Mouse (Mus musculus): ENCODE results near the gene Klf3.

The Klf3 gene

GRCm38 (mm10) chr5:64809257-64809656, 6.1 kb downstream of the Klf3 start:
- DNase-seq (ENCODE audit: low read depth in 2 of 2, low spot score in 2 of 2): no peak

DNA sequence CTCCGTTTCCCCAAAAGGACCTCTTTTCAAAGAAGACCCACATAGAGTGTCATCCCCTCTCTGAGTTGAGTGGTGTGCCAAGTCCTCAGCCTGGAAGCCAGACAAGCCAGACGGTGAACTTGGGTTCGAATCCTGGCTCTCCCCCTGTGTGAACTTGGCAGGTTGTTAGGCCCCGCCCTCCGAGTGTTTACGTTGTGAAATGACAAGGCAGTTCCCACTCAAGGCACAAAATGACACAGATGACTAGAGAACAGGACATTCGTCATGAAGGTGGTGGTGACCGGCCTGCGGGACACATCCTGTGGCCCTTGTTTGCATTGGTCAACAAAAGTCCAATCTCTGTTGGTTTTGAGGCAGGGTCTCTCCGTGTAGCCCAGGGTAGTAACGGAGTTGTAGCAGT, 6.7 kb downstream of the Klf3 start:
- no peak for DNase-seq (ENCODE audit: low read depth in 2 of 2, low spot score in 2 of 2)

- no peak for DNase-seq (ENCODE audit: low read depth in 2 of 2, low spot score in 2 of 2)
Observed at GRCm38 (mm10) chr5:64810860-64811499, 7.8 kb downstream of the Klf3 start.

DNA sequence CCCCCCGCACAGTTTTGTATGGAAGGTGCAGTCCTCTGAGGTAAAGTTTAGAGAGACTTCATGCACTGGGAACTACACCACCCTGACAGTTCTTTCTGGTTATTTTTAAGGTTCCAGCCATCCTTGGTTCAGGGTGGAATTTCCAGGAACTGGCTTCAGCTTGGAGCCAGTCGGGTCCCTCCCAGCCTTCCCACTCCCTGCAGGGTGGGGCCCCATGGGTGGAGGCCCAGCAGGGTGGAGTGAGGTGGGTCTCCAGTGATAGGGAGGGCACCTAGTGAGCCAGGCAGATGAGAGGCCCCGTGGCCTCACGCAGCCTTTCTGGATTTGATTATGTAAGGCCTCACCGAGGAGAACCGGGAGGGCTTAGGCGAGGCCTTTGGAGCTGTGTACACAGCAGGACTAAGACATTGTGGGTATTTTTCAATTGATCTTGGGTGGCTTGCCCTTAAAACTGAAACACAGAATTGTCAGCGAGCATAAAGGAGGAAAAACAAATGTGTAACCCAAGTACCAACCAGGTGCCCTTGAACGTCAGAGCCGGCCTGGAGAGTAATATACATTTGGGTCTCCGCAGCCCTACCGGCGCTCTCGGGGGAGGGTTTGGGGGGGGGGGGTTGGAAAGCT, 8.4 kb downstream of the Klf3 start:
- DNase-seq (ENCODE audit: low read depth in 2 of 2, low spot score in 2 of 2): peak; percentile 49 to 53

GRCm38 (mm10) chr5:64812124-64812982, 9.2 kb downstream of the Klf3 start:
- DNase-seq (ENCODE audit: low read depth in 2 of 2, low spot score in 2 of 2): no peak

DNA sequence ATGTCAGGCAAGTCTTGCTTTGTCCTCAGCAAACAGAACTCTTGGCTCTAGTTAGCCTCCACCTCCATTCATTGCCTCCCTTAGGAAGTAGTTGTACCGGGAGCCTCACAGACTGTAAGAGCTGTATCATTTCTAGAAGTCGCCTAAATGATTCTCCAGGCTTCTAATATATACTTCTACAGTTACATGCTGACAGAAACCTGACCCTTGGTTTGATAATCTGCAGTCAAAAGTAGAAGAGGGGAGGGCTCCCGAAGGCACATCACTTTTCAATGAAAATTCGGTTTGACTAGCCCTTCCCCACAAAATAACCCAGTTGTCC, 9.8 kb downstream of the Klf3 start:
- no peak for DNase-seq (ENCODE audit: low read depth in 2 of 2, low spot score in 2 of 2)

DNA sequence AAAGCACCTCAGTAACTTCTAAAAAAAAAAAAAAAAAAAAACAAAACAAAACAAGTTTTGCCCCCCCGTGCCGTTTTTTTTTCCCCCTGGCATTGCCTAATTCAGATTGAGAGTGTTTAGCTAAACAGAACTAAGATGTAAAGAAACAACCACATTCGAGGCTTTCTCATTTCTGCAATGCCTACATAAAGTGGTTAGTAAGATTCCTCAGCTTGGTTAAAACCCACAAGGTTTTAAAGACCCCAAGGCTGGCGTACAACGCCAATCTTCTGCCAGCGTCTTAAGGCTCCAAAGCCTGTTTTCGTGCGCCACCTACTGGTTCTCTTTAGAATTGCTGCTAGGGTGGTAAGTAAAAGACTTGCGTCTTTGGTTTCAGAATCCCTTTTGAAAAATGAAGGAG, 10.2 kb downstream of the Klf3 start:
- peak; percentile 89 to 91 for DNase-seq (ENCODE audit: low read depth in 2 of 2, low spot score in 2 of 2)

GRCm38 (mm10) chr5:64814416-64814815, 11.2 kb downstream of the Klf3 start:
- DNase-seq (ENCODE audit: low read depth in 2 of 2, low spot score in 2 of 2): no peak

DNA sequence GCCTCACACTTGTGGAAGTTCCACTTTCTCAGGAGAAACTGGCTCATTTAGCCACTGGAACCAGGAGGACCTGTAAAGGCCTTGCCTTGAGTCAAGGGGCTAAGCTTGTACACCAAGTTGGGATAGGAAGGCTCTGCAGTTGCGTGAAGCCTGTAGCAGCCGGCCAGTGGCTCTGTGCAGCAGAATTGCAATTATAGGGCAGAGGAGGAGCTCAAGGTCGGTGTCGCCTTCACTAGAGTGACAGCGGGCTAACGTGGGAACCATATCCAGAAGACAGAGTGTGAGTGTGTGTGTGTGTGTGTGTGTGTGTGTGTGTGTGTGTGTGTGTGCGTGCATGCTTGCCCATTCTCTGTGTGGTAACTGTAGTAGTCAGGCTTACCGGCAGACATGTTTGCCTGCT, 12.4 kb downstream of the Klf3 start:
- DNase-seq (ENCODE audit: low read depth in 2 of 2, low spot score in 2 of 2): no peak

DNA sequence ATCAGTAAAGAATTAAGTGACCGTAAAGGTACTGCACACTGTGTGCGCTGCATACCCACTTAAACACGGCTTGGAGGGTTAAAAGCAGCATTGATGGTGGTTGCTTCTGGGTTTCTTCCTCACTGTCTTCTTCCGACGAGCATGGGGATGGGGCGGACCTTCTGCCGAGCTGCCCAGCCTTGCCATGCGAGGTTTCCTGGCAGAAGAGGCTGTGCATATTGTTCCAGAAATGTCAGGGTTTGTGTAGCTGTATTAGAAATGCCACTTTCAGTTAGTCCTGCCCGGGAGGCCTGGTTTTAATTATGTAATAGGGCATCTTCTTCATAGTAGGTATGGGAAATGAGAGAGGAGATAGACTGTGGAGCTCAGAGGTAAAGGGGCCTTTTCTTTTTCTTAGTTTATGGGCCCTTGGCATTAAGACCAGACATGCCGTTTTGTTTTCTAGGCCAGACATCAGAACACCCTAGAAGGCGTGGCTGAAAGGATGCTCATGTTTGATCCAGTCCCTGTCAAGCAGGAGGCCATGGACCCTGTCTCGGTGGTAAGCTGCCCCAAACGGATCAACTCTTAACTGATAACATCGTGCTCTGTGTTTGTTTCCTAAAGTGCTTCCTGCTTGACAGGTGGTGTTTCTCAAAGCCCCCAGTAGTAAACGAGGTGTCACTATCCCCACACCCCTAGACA, 13.2 kb downstream of the Klf3 start:
- no peak for DNase-seq (ENCODE audit: low read depth in 2 of 2, low spot score in 2 of 2)

DNA sequence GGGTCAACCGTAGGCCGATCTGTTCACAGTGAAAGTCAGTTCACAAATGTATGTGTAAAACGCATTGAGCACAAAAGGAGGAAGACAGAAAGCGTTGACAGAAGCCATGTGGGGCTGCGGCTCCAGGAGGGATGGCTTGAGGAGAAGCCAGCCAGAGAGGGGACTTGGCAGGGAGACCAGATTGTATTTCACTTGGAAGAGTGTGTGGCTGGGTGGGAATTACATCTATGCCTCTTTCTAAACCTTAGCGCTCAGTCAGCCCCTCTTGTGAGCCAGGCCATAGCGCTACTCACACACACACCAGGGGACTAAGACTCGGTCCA, 13.7 kb downstream of the Klf3 start:
- DNase-seq (ENCODE audit: low read depth in 2 of 2, low spot score in 2 of 2): no peak

DNA sequence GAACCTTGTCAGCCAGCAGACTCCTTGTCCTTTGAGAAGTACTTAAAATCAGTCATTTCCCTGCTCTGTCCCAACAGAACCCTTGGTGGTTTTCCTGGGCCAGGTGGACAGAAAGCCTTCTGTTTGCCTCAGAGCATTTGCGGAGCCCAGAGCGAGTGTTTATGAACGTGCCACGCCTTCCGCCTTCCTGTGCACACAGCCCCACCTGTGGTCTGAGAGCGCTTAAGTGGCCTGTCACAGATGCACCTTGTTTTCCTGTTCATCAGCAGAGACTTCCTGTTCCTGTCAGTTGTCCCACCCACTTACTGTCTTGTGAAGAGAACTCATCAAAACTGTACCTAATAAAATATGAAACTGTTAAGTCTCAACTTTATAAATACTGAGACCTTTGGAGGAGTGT, 16.2 kb downstream of the Klf3 start:
- peak; percentile 77 to 82 for DNase-seq (ENCODE audit: low read depth in 2 of 2, low spot score in 2 of 2)

GRCm38 (mm10) chr5:64820138-64820537, 16.9 kb downstream of the Klf3 start:
- DNase-seq (ENCODE audit: low read depth in 2 of 2, low spot score in 2 of 2): no peak

DNA sequence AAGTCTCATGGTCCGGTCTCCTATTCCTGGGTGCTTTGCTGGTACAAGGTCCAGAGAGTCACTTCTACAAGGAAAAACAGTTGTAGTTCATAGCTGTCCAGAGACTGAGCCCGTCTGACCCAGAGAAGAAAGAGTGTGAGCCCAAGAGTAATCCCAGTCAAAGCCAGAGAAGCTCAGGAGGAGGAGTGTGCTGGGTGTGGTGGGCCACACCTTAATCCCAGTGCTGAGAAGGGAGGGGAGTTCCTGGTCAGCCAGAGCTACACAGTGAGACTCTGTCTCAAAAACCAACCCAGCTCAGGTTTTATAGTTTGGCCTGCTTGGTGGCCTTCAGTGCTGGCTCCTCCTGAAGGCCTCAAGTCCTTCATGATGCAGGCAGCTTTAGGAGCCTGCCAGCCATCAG, 18.1 kb downstream of the Klf3 start:
- no peak for DNase-seq (ENCODE audit: low read depth in 2 of 2, low spot score in 2 of 2)

GRCm38 (mm10) chr5:64821964-64822363, 18.8 kb downstream of the Klf3 start:
- no peak for DNase-seq (ENCODE audit: low read depth in 2 of 2, low spot score in 2 of 2)

- no peak for DNase-seq (ENCODE audit: low read depth in 2 of 2, low spot score in 2 of 2)
Observed at GRCm38 (mm10) chr5:64823431-64823830, 20.2 kb downstream of the Klf3 start.

DNA sequence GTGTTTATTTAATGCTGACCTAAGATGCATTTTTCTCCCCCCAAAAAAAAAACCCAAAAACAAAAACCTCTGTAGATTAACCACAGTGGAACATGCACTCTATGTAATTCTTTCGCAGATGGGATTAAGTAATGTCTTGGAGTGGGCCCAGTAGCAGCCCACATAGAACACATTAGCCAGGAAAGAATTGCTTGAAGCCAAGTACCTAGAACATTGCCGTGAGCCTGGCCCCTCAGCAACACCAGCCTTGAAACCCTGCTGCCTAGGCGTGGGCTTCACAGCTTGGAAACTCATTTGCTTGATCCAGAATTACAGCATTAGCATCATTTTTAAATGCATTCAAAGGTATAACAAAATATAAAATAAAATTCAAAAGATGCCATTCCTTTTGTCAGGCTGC, 21.6 kb downstream of the Klf3 start:
- no peak for DNase-seq (ENCODE audit: low read depth in 2 of 2, low spot score in 2 of 2)

GRCm38 (mm10) chr5:64825496-64825895, 22.3 kb downstream of the Klf3 start:
- no peak for DNase-seq (ENCODE audit: low read depth in 2 of 2, low spot score in 2 of 2)

DNA sequence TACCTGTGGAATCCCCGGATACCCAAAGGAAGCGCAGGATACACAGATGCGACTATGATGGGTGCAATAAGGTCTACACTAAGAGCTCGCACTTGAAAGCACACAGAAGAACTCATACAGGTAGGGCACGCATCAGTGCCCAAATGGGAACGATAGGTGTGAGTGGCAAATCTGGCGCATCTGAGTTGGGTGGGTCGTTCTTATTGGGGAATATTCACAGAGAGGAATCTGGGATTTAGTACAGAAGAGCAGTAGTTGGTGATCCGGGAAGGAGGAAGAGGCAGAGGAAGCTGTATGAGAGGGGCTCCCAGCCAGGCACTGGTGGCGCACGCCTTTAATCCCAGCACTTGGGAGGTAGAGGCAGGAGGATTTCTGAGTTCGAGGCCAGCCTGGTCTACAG, 24.0 kb downstream of the Klf3 start:
- DNase-seq (ENCODE audit: low read depth in 2 of 2, low spot score in 2 of 2): no peak

GRCm38 (mm10) chr5:64828314-64828713, 25.1 kb downstream of the Klf3 start:
- DNase-seq (ENCODE audit: low read depth in 2 of 2, low spot score in 2 of 2): no peak

DNA sequence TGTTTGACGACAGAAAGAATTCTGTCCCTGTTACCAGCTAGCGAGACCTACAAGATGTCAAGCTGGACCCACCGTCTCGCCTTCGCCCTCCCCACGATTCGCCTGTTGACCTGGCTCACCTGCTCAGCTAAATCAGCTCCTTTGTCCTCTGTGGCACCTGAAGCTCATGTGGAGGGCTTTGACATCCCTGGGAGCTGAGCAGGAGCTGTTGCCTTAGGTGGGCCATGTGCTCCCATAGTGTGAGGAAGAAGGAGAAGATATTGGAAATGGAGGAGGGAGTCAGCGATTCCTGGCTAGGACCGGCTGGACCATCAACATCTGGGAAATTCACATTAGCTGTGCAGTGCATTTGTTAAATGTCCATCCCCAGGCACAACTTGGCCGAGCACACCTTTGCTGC, 26.4 kb downstream of the Klf3 start:
- no peak for DNase-seq (ENCODE audit: low read depth in 2 of 2, low spot score in 2 of 2)

- no peak for DNase-seq (ENCODE audit: low read depth in 2 of 2, low spot score in 2 of 2)
Observed at GRCm38 (mm10) chr5:64830773-64831172, 27.6 kb downstream of the Klf3 start.
